Mouse (Mus musculus): ENCODE measurements around the gene Hoxb8. TPM values are rescaled to one million over a fixed set of nuclear protein-coding genes. Genes with fewer than 3 reads are reported as not detected.

The Hoxb8 gene
- polyA plus RNA-seq, 1 experiment from 2014 or later = 0.63 TPM

DNA sequence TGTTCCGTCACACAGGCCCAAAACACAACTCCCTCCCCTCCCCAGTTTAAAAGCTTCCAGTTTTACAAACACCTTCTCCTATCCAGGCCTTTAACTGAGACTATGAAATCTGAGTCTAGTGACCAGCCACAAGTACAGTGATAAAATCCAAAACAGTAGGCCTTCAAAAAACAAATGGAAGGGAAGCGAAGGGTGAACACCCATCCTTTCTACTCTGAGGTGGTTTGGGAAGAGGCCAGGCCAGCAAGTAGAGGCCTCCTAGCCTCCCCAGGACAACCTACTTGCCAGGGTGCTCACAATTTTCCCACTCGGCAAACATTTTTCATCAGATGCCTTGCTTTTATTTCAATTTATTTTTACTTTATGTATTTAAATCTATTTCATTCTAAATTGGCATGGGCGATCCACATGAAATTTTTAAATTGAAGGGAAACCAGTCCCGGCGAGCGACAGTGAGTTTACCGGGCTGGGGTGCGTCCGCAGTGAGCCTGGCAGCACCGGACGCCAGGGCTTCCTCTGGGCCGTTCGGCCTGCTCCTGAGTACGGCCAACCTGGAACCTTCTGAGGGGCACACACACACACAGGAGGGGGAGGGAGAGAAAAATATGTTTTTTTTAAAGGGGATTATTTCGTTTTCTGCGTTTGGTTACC, 9.1 kb downstream of the Hoxb8 start:
- H3K4me3 ChIP-seq (ENCODE audit: low read depth, low read length) = no peak overlapping the region
- no peak for DNase-seq (ENCODE audit: low spot score)

DNA sequence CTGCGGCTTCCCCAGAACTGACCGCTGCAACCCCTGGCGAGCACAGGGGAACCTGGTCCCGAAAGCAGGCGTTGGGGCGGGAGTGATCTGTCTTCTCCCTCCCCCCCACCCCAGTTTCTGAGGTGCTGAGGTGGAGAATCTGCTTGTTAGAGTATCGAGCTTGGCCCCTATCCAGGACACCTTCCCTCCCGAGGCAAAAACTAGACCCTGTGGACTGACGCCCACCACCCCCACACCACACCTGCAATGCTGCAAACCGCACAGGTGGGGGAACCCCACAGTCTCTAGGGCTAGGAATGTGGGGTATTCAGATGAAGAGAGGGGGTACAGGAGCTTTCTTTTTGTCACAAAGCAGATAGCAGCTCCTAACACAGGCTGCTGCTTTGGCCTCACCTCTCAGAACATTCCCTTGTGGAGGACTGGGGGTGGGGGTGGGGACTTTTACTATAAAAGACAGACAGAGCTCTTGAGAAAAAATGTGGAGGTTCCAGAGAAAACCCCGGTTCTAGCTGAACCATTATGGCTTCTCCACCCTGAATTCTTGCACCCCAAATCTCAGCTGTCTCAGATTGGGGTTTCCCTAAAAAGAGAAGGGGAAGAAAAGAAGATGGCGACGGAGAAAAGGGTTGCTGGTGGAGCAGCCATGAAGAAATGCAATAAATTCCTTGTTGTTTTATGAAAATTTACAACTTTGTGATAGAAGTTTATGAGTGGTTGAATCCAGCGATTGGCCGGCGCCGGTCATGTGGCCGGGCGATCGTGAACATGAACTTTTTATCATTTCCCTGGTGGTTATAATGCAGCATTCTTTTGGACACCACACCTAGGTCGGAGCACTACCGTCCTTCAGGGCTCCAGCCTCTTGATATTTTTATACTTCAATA, 10.2 kb downstream of the Hoxb8 start, which contains the start of gene Hoxb6:
Gene Hoxb6, plus strand, starts transcription at position 796 of the 884 bp plus-strand sequence.
- ATAC-seq (replicated peaks; ENCODE audit: insufficient number of reproducible peaks, low FRiP score, low TSS enrichment, low read depth) = no peak
- 1% methylated on average over 22 of the region's 22 CpGs for WGBS
- no peak within 1 kb of the TSS for H3K4me2 ChIP-seq (ENCODE audit: low read depth, low read length)

More for the DNA sequence above, 9.1 kb downstream of the Hoxb8 start:
- no peaks in the 10 kb centered on the region for H3K36me3 ChIP-seq (replicated peaks; ENCODE audit: control insufficient read depth, insufficient read depth, low read depth, low read length)
- H3K9ac ChIP-seq (replicated peaks; ENCODE audit: low read length) = no peak overlapping the region
- no peak overlapping the region for H3K4me2 ChIP-seq (ENCODE audit: low read depth, low read length)
- H3K27ac ChIP-seq (replicated peaks; ENCODE audit: low read depth, low read length) = no peak overlapping the region
- H3K4me1 ChIP-seq (ENCODE audit: control insufficient read depth, insufficient read depth, low read length) = no peaks in the 10 kb centered on the region
- H3K9me3 ChIP-seq (replicated peaks; ENCODE audit: control insufficient read depth, low read length) = no peaks in the 10 kb centered on the region
- 2% methylated on average over 17 of the region's 17 CpGs for WGBS
- no peak for ATAC-seq (replicated peaks; ENCODE audit: insufficient number of reproducible peaks, low FRiP score, low TSS enrichment, low read depth)
- peaks cover 96% of the 10 kb centered on the region for H3K27me3 ChIP-seq (ENCODE audit: control insufficient read depth, insufficient read depth, low read length)

DNA sequence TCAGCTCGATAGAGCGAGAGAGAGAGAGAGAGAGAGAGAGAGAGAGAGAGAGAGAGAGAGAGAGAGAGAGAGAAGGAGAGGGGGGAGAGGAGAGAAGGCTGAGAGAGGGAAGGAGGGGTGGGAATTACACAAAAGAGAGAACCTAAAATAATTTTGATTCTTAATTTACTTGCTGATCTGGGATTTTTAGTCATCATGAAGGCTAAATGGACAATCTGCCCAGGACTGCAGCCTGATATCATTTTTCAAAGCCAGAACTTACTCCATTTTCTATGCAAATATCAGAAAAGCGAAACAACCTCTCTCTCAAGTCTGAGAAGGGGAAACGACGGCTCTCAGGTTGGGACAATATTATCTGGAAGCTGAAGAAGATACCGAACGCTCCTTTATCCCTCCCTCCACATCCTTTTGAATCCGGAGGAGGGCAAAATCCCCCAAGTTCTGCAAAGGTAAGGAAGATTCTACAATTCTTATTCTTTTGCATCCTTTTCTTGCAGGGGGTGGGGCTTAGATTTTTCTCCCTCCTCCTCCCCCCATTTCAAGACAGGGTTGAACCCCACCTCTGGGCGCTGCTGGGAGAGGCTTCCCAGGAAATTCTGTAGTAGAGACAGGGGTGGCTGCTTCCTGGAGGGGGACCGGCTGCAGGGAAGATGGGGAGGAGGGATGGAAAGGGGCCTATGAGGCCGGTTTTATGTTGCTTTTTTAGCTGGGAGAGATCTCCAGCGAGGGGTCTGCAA, 11.0 kb downstream of the Hoxb8 start:
- no peaks in the 10 kb centered on the region for H3K9me3 ChIP-seq (replicated peaks; ENCODE audit: control insufficient read depth, low read length)
- H3K36me3 ChIP-seq (replicated peaks; ENCODE audit: control insufficient read depth, insufficient read depth, low read depth, low read length) = no peaks in the 10 kb centered on the region
- no peaks in the 10 kb centered on the region for H3K4me1 ChIP-seq (ENCODE audit: control insufficient read depth, insufficient read depth, low read length)
- H3K27me3 ChIP-seq (ENCODE audit: control insufficient read depth, insufficient read depth, low read length) = peaks cover 95% of the 10 kb centered on the region
- WGBS = 1% methylated on average over 12 of the region's 12 CpGs
- 0 out of 2 replicates have a peak overlapping the region, but pooled peaks have one; percentile 5 for H3K4me3 ChIP-seq (ENCODE audit: low read depth, low read length)
- no peak for DNase-seq (ENCODE audit: low spot score)
- no peak overlapping the region for H3K4me2 ChIP-seq (ENCODE audit: low read depth, low read length)
- ATAC-seq (replicated peaks; ENCODE audit: insufficient number of reproducible peaks, low FRiP score, low TSS enrichment, low read depth) = no peak
- H3K9ac ChIP-seq (replicated peaks; ENCODE audit: low read length) = no peak overlapping the region
- no peak overlapping the region for H3K27ac ChIP-seq (replicated peaks; ENCODE audit: low read depth, low read length)

More for the DNA sequence above, 10.2 kb downstream of the Hoxb8 start, which contains the start of gene Hoxb6:
- Histone ChIP-seq H3K4me3 (ENCODE audit: low read depth, low read length) (0 out of 2 replicates have a peak within 1 kb of the TSS, but pooled peaks have one; percentile 5), H3K27ac (replicated peaks; ENCODE audit: low read depth, low read length) (no peak within 1 kb of the TSS), H3K9me3 (replicated peaks; ENCODE audit: control insufficient read depth, low read length) (no peaks in the 10 kb centered on the region), H3K4me1 (ENCODE audit: control insufficient read depth, insufficient read depth, low read length) (no peaks in the 10 kb centered on the region), H3K27me3 (ENCODE audit: control insufficient read depth, insufficient read depth, low read length) (peaks cover 96% of the 10 kb centered on the region), H3K36me3 (replicated peaks; ENCODE audit: control insufficient read depth, insufficient read depth, low read depth, low read length) (no peaks in the 10 kb centered on the region), H3K9ac (replicated peaks; ENCODE audit: low read length) (no peak within 1 kb of the TSS)
- DNase-seq (ENCODE audit: low spot score) = no peak

DNA sequence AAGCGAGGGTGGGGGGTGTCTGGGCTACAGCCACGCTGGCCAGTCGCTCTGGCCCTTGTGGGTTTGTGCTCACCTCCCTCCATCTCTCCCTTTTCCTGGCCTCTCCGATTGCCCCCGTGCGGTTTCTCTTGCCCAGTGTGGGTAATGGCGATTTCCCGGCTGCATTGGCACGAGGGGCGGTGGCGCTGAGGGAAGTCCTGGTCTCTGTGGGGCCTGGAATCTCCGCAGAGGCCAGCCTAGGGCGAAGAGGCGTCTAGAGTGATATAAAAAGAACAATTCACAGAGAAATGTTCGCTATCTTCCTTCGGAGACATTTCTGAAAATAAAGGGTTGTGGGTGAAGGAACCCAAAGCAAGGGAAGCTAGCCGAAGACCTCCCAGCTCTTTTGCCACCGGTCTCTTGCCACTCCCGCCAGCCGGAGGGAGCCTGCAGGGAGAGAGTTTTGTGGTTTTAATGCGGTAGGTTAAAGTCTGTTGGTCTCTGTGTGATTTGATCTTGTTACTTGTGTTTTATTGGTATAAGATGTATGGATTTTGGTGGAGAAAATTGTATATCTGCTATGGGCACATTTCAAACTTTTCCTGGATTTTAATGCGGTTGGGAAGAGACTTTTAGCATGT, 11.7 kb downstream of the Hoxb8 start:
- Histone ChIP-seq H3K4me3 (ENCODE audit: low read depth, low read length) (no peak overlapping the region), H3K9ac (replicated peaks; ENCODE audit: low read length) (no peak overlapping the region), H3K27me3 (ENCODE audit: control insufficient read depth, insufficient read depth, low read length) (peaks cover 95% of the 10 kb centered on the region), H3K27ac (replicated peaks; ENCODE audit: low read depth, low read length) (no peak overlapping the region), H3K4me1 (ENCODE audit: control insufficient read depth, insufficient read depth, low read length) (no peaks in the 10 kb centered on the region), H3K36me3 (replicated peaks; ENCODE audit: control insufficient read depth, insufficient read depth, low read depth, low read length) (no peaks in the 10 kb centered on the region), H3K9me3 (replicated peaks; ENCODE audit: control insufficient read depth, low read length) (no peaks in the 10 kb centered on the region), H3K4me2 (ENCODE audit: low read depth, low read length) (no peak overlapping the region)
- ATAC-seq (replicated peaks; ENCODE audit: insufficient number of reproducible peaks, low FRiP score, low TSS enrichment, low read depth) (no peak), DNase-seq (ENCODE audit: low spot score) (no peak)
- under 1% methylated on average over 21 of the region's 22 CpGs for WGBS

DNA sequence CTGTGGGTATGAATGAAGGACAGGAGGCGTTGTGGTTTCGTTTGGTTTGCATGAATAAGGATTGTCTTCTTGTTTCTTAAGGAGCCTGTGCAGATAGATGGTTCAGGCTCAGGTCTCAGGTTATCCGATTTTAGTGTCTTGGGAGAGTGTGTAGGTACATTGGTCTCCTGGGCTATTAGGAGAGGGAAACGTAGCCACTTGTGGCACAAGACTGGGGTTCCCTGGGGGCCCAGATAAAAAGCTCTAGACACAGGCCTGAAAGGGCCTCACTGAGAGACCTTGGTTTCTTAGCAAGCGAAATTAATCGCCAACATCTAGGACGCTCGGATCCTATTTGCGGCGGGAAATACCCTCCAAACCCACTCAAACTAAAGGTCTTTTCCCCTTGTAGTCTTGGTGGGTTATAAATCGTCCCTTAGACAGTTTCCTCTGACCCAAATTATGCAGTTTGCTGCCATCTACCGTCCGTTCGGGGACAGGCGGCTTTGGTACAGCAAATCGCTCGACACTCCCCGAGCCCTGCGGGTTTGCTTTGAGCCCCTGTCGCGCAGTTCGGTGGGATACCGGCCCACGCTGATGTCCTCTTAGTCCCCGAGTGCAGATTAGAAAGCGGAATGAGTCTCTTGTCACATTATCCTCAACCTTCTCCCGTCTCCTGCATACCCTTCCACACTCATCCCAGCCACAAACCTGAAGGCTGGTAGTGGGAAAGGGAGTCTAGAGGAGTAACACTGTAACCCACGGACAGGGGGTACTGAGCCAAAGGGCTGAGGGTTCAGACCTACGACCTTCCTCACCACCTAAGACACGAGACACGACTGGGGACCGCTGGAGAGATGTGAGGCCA, 12.8 kb downstream of the Hoxb8 start:
- under 1% methylated on average over 32 of the region's 32 CpGs for WGBS

DNA sequence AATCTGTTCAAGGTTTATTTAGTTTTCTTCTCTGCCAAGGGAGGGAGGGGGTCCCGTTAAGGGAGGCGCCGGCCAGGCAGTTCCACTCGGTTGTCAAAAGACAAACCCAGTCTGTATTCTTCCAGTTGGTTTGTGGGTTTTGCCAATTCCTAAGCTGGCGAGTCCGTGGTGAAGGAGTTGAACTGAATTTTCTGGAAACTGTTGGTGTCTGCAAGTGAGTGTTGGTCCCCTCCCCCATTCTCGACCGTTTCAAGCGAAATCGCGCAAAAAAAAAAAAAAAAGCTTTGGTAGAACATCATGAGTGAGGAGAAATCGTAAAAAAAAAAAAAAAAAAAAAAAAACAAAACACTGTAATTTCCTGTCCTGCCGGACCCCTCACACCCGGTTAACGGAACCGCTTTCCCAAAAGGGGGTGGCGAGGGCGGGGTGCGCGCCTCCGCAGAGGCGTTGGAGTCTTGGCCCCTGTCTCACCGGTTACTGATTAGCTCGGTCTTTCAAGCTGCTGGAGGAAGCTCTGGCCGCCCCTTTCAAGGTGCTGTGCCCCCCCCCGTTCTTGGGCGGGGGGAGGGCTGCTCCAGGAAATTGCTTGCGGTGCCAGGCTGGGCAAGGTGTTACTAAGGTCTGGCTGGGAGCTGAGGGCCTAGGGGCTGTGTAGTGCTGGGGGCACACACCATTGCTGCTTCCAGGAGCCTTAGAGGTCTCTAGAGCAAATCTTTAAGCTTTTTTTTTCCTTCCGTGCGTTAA, 13.6 kb downstream of the Hoxb8 start:
- ATAC-seq (replicated peaks; ENCODE audit: insufficient number of reproducible peaks, low FRiP score, low TSS enrichment, low read depth) = no peak
- under 1% methylated on average over 30 of the region's 30 CpGs for WGBS
- Histone ChIP-seq H3K36me3 (replicated peaks; ENCODE audit: control insufficient read depth, insufficient read depth, low read depth, low read length) (no peaks in the 10 kb centered on the region), H3K27me3 (ENCODE audit: control insufficient read depth, insufficient read depth, low read length) (peaks cover 94% of the 10 kb centered on the region), H3K9ac (replicated peaks; ENCODE audit: low read length) (no peak overlapping the region), H3K4me1 (ENCODE audit: control insufficient read depth, insufficient read depth, low read length) (no peaks in the 10 kb centered on the region), H3K4me2 (ENCODE audit: low read depth, low read length) (no peak overlapping the region), H3K27ac (replicated peaks; ENCODE audit: low read depth, low read length) (no peak overlapping the region), H3K4me3 (ENCODE audit: low read depth, low read length) (no peak overlapping the region), H3K9me3 (replicated peaks; ENCODE audit: control insufficient read depth, low read length) (no peaks in the 10 kb centered on the region)
- no peak for DNase-seq (ENCODE audit: low spot score)

More for the DNA sequence above, 12.8 kb downstream of the Hoxb8 start:
- Histone ChIP-seq H3K4me2 (ENCODE audit: low read depth, low read length) (no peak overlapping the region), H3K4me3 (ENCODE audit: low read depth, low read length) (no peak overlapping the region), H3K9me3 (replicated peaks; ENCODE audit: control insufficient read depth, low read length) (no peaks in the 10 kb centered on the region), H3K9ac (replicated peaks; ENCODE audit: low read length) (no peak overlapping the region), H3K27me3 (ENCODE audit: control insufficient read depth, insufficient read depth, low read length) (peaks cover 94% of the 10 kb centered on the region), H3K4me1 (ENCODE audit: control insufficient read depth, insufficient read depth, low read length) (no peaks in the 10 kb centered on the region), H3K27ac (replicated peaks; ENCODE audit: low read depth, low read length) (no peak overlapping the region), H3K36me3 (replicated peaks; ENCODE audit: control insufficient read depth, insufficient read depth, low read depth, low read length) (no peaks in the 10 kb centered on the region)
- ATAC-seq (replicated peaks; ENCODE audit: insufficient number of reproducible peaks, low FRiP score, low TSS enrichment, low read depth) (no peak), DNase-seq (ENCODE audit: low spot score) (peak; percentile 86)

Measured in embryonic facial prominence, embryonic 11.5 days (tissue).